In genomic region chr1:60432497-60432896, GRCm38 (mm10) we compare ENCODE assay signal across 11 mouse cellular contexts.
"Had no signal": no experiment of that assay in that cellular context is flagged by ENCODE, and none has a peak within 500 bp of the region (broad histone marks: within the 10 kb centered on the region; RNA-seq: fewer than 3 reads in every experiment).

No protein-coding gene starts in this region.

- H3K27ac ChIP-seq: kidney, embryonic 15.5 days; limb, embryonic 15.5 days; liver, embryonic 13.5 days; neural tube, embryonic 12.5 days; stomach, embryonic 15.5 days had no signal

- H3K4me3 ChIP-seq: kidney, embryonic 15.5 days; limb, embryonic 15.5 days; liver, embryonic 13.5 days; neural tube, embryonic 12.5 days; stomach, embryonic 15.5 days had no signal

- H3K9ac ChIP-seq: kidney, embryonic 15.5 days; limb, embryonic 15.5 days; liver, embryonic 13.5 days; neural tube, embryonic 12.5 days; stomach, embryonic 15.5 days had no signal

- H3K4me1 ChIP-seq: kidney, embryonic 15.5 days; limb, embryonic 15.5 days; stomach, embryonic 15.5 days had no signal

- H3K4me2 ChIP-seq: kidney, embryonic 15.5 days; limb, embryonic 15.5 days; liver, embryonic 13.5 days; neural tube, embryonic 12.5 days; stomach, embryonic 15.5 days had no signal

- DNase-seq: kidney, postnatal 14 days; layer of hippocampus, postnatal 36 days; liver, embryonic 13.5 days; lung, adult 18-20 months; midbrain, embryonic 14.5 days; thymus, adult 2 months; thymus, postnatal 25 days had no signal

- H3K36me3 ChIP-seq: liver, embryonic 13.5 days had no signal

- H3K9me3 ChIP-seq: kidney, embryonic 15.5 days; limb, embryonic 15.5 days; liver, embryonic 13.5 days; neural tube, embryonic 12.5 days; stomach, embryonic 15.5 days had no signal

- H3K27me3 ChIP-seq: kidney, embryonic 15.5 days; limb, embryonic 15.5 days; liver, embryonic 13.5 days; neural tube, embryonic 12.5 days; stomach, embryonic 15.5 days had no signal
